Mouse (Mus musculus) embryonic facial prominence, embryonic 11.5 days (tissue): ENCODE results near the gene Ankrd63. TPM values are rescaled to one million over a fixed set of nuclear protein-coding genes. Genes with fewer than 3 reads are reported as not detected.
"Not testable (repeated sequence)": the region's sequence is repeated elsewhere in the genome, so short reads cannot be mapped to it uniquely, and the experiment has no call there.

ENCODE experiments used
- ATAC-seq: fragments of 200-750 bp; cut with Nextera tagmentation; replicated peaks from 2 replicates; pipeline ENCODE4 v1.8.0; 2017; ENCODE audit warnings: low read depth; ENCODE audit not compliant: insufficient number of reproducible peaks, low FRiP score, low TSS enrichment
- DNase-seq: peaks from one replicate; pipeline ENCODE4 v3.0.0-alpha.2; 2015; ENCODE audit warnings: low spot score
- H3K27ac ChIP-seq: fragments of 300-500 bp; sonication (generic); replicated peaks from 2 replicates; pipeline ENCODE4 v1.5.1; 2014; ENCODE audit warnings: mild to moderate bottlenecking, low read depth, low read length, control low read depth
- H3K27me3 ChIP-seq: fragments of 300-500 bp; sonication (generic); 2 replicates; pipeline ENCODE4 v1.6.1; 2014; ENCODE audit warnings: mild to moderate bottlenecking, low read length, moderate library complexity, mixed read lengths; ENCODE audit not compliant: control insufficient read depth, insufficient read depth
- H3K36me3 ChIP-seq: fragments of 300-500 bp; sonication (generic); replicated peaks from 2 replicates; pipeline ENCODE4 v1.6.1; 2014; ENCODE audit warnings: low read depth, mild to moderate bottlenecking, low read length, moderate library complexity, mixed read lengths; ENCODE audit not compliant: control insufficient read depth, insufficient read depth
- H3K4me1 ChIP-seq: fragments of 300-500 bp; sonication (generic); 2 replicates; pipeline ENCODE4 v1.6.1; 2014; ENCODE audit warnings: low read length, mixed read lengths; ENCODE audit not compliant: control insufficient read depth, insufficient read depth
- H3K4me2 ChIP-seq: fragments of 300-500 bp; sonication (generic); 2 replicates; pipeline ENCODE4 v1.6.1; 2014; ENCODE audit warnings: low read depth, mild to moderate bottlenecking, control low read depth, low read length, moderate library complexity
- H3K4me3 ChIP-seq: fragments of 300-500 bp; sonication (generic); 2 replicates; pipeline ENCODE4 v1.5.1; 2014; ENCODE audit warnings: low read depth, low read length, control low read depth
- H3K9ac ChIP-seq: fragments of 300-500 bp; sonication (generic); replicated peaks from 2 replicates; pipeline ENCODE4 v1.6.1; 2014; ENCODE audit warnings: mild to moderate bottlenecking, control low read depth, low read length
- H3K9me3 ChIP-seq: fragments of 300-500 bp; sonication (generic); replicated peaks from 2 replicates; pipeline ENCODE4 v1.6.1; 2016; ENCODE audit warnings: mild to moderate bottlenecking, low read length, inconsistent platforms, mixed read lengths; ENCODE audit not compliant: control insufficient read depth
- WGBS: fragments of 180-500 bp; shearing (Covaris S2); extraction: QIAGEN DNeasy Blood & Tissue Kit; methylation state at CpG from one replicate; pipeline ENCODE4 v1.1.7; 2014; 5-methylcytosine and 5-hydroxymethylcytosine counted together
- polyA plus RNA-seq: library from polyadenylated mRNA; unstranded; fragments of >200 nt; fragmentation: Nextera tagmentation; extraction: Ambion mirVana; gene quantifications from 2 replicates; pipeline ENCODE4 v1.2.1, GENCODE M21; 2014

Ankrd63 gene
- polyA plus RNA-seq, 1 experiment from 2014 or later: not detected

- Histone ChIP-seq H3K4me3 (no peak overlapping the region), H3K27ac (no peak overlapping the region; the same call in 1 of the 2 replicates), H3K36me3 (no peaks in the 10 kb centered on the region), H3K9me3 (no peaks in the 10 kb centered on the region), H3K9ac (no peak overlapping the region), H3K4me1 (peaks cover 6% of the 10 kb centered on the region), H3K27me3 (peaks cover 14% of the 10 kb centered on the region), H3K4me2 (no peak overlapping the region)
- no peak for DNase-seq
- 65% methylated on average over 1 of the region's 1 CpGs for WGBS
- ATAC-seq: no peak
Observed at GRCm38 (mm10) chr2:118659077-118659476, 44.7 kb downstream of the Ankrd63 start.

- DNase-seq (no peak), ATAC-seq (no peak)
- no peaks in the 10 kb centered on the region for H3K9me3 ChIP-seq
- H3K27me3 ChIP-seq: peaks cover 8% of the 10 kb centered on the region
- H3K9ac ChIP-seq: no peak overlapping the region
- no peak overlapping the region for H3K4me3 ChIP-seq
- no peak overlapping the region; the same call in 1 of the 2 replicates for H3K27ac ChIP-seq
- 41% methylated on average over 4 of the region's 4 CpGs for WGBS
- no peaks in the 10 kb centered on the region for H3K36me3 ChIP-seq
- no peak overlapping the region for H3K4me2 ChIP-seq
- H3K4me1 ChIP-seq: peaks cover 4% of the 10 kb centered on the region
Observed at GRCm38 (mm10) chr2:118658457-118658856, 45.3 kb downstream of the Ankrd63 start.

GRCm38 (mm10) chr2:118656688-118657281, 47.0 kb downstream of the Ankrd63 start:
- no peak overlapping the region for H3K4me2 ChIP-seq
- no peak for ATAC-seq
- H3K27ac ChIP-seq: no peak overlapping the region
- no peak overlapping the region for H3K9ac ChIP-seq
- 20% methylated on average over 3 of the region's 3 CpGs for WGBS
- H3K27me3 ChIP-seq: no peaks in the 10 kb centered on the region
- H3K36me3 ChIP-seq: no peaks in the 10 kb centered on the region
- H3K4me3 ChIP-seq: no peak overlapping the region
- H3K4me1 ChIP-seq: no peaks in the 10 kb centered on the region; the same call in 1 of the 2 replicates
- no peaks in the 10 kb centered on the region for H3K9me3 ChIP-seq
- no peak for DNase-seq

- not testable (repeated sequence) for H3K4me3 ChIP-seq, H3K27ac ChIP-seq, H3K27me3 ChIP-seq, H3K4me2 ChIP-seq, H3K4me1 ChIP-seq, H3K9ac ChIP-seq, H3K36me3 ChIP-seq, DNase-seq, H3K9me3 ChIP-seq, ATAC-seq
- 61% methylated on average over 2 of the region's 2 CpGs for WGBS
Observed at GRCm38 (mm10) chr2:118650697-118651096, 53.1 kb downstream of the Ankrd63 start.

Other genes with a start within 250 kb of the Ankrd63 start
- 244 and 259 TPM in 2 replicates for gene Srp14, start 224.3 kb downstream of the Ankrd63 start, polyA plus RNA-seq
- gene Bmf, start 154.3 kb downstream of the Ankrd63 start, polyA plus RNA-seq: 5.0 and 5.1 TPM in 2 replicates
- gene Bub1b, start 105.8 kb downstream of the Ankrd63 start, polyA plus RNA-seq: 131 and 135 TPM in 2 replicates
- 0.50 and 0.92 TPM in 2 replicates for gene Pak6, start 40.7 kb downstream of the Ankrd63 start, polyA plus RNA-seq
- gene Plcb2, start 24.5 kb upstream of the Ankrd63 start, polyA plus RNA-seq: 0.22 and 0.40 TPM in 2 replicates
- 22.8 and 25.8 TPM in 2 replicates for gene Inafm2, start 41.8 kb upstream of the Ankrd63 start, polyA plus RNA-seq
- 0.52 and 0.66 TPM in 2 replicates for gene Ccdc9b, start 58.7 kb upstream of the Ankrd63 start, polyA plus RNA-seq
- not detected in 2 replicates for gene Phgr1, start 68.8 kb upstream of the Ankrd63 start, polyA plus RNA-seq
- gene Disp2, start 75.8 kb upstream of the Ankrd63 start, polyA plus RNA-seq: 1.5 and 1.8 TPM in 2 replicates
- 176 and 195 TPM in 2 replicates for gene Knstrn, start 110.0 kb upstream of the Ankrd63 start, polyA plus RNA-seq
- gene Ivd, start 158.0 kb upstream of the Ankrd63 start, polyA plus RNA-seq: 53.7 and 62.2 TPM in 2 replicates
- 1.1 and 1.2 TPM in 2 replicates for gene Bahd1, start 196.4 kb upstream of the Ankrd63 start, polyA plus RNA-seq
- 31.8 and 32.0 TPM in 2 replicates for gene Chst14, start 222.5 kb upstream of the Ankrd63 start, polyA plus RNA-seq